Mouse (Mus musculus): ENCODE measurements around the gene Krt34.

The Krt34 gene

DNA sequence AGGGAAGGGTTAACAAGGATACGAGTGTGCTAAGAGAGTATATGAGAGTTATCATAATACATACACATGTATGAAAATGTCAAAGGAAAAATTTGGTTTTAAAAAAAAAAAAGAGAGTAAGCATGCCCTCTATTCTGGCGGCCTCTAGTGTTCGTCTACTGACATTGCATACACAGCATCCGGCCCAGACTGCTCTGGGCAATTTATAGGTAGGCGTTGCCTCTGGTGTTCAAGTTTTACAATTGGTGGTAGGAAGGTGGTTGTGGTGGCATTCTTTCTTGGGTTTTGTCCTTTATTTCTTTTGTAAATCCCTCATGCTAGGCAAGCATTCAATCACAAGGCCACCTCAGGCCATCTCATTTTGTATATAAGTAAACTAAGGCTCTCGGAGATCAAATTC, 36.5 kb downstream of the Krt34 start:
- DNase-seq (ENCODE audit: low spot score in 2 of 2): peak in 1 of 2 experiments; percentile 40

- no peak for DNase-seq (ENCODE audit: low spot score in 2 of 2)
Observed at GRCm38 (mm10) chr11:99999091-99999490, 42.3 kb downstream of the Krt34 start.

GRCm38 (mm10) chr11:99994384-99994661, 47.0 kb downstream of the Krt34 start:
- no peak for DNase-seq (ENCODE audit: low spot score in 2 of 2)

DNA sequence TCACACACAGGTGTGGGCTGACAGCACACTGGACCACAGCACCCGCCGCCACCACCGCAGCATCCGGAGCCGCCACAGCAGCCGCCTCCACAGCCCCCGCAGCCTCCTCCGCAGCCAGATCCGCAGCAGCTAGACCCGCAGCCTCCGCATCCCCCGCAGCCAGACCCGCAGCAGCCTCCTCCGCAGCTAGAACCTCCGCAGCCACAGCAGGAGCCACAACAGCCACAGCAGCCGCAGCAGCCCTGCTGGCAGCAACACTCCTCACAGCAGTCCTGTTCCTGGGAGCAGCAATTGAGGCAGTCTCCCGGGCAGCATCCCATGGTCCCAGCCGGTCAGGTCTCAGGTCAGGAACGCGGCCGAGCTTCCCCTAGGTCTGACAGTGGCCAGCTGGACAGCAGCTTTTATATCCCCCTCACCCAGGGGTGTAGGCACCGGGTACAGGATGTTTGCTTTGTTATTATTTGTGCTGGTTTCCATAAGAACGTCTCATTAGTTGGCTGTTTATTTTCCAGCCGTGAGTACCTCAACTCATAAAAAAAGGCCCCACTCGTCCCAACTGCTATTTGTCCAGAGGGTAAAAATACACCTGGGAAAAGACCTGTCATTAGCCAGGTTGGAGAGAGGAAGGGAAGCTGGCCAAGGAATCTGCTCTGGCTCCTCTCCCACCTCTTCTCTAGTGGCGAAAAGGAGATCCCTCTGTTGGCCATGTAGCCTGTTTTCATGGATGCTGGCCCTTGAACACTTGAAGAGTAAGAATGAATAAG, 47.6 kb downstream of the Krt34 start, which contains the start of gene Krtap17-1:
TSS of gene Krtap17-1 (minus strand) at position 375 of the 764 bp plus-strand sequence.
- no peak for DNase-seq (ENCODE audit: low spot score in 2 of 2)

GRCm38 (mm10) chr11:99990571-99990970, 50.8 kb downstream of the Krt34 start:
- DNase-seq (ENCODE audit: low spot score in 2 of 2): no peak

DNA sequence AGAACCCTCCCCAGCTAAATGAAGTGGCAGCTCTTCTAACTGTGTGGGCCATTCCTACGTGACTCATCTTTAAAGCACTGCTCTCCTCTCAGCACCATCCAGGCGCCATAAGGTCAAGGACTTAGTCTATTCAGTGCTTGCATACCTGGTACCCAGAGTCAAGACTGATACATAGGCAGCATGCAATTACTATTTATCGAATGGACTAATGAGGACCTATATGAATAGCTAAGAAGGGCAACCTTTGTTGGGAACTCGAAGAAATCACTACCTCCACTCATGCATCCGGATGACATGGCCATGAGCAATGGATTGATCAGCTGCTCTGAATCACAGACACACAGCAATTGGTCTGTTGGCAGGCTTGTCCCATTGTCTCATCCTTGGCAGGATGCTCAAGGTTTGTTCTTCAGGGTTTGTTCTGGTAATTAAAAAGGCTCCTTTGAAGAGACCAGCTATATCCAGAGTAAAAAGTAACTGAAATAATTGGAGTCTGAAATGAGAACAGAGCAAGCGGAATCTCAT, 51.4 kb downstream of the Krt34 start:
- DNase-seq (ENCODE audit: low spot score in 2 of 2): no peak

GRCm38 (mm10) chr11:99988530-99988929, 52.8 kb downstream of the Krt34 start:
- no peak for DNase-seq (ENCODE audit: low spot score in 2 of 2)
